Mouse (Mus musculus) brain, embryonic 14.5 days (tissue): ENCODE results near the gene Ing1.

Experiments
- CTCF ChIP-seq: fragments of 200-500 bp; IDR thresholded peaks from 2 replicates; pipeline ENCODE4 v1.5.1; 2012; ENCODE audit warnings: inconsistent platforms, mild to moderate bottlenecking, moderate library complexity, borderline replicate concordance; ENCODE audit not compliant: insufficient read depth, insufficient read length; ENCODE audit errors: extremely low read depth
- POLR2A ChIP-seq: fragments of 200-500 bp; IDR thresholded peaks from 2 replicates; pipeline ENCODE4 v1.6.1; 2012; ENCODE audit warnings: mild to moderate bottlenecking, inconsistent platforms, borderline replicate concordance; ENCODE audit not compliant: poor library complexity, insufficient read depth, insufficient read length, severe bottlenecking; ENCODE audit errors: extremely low read depth

- no peak for TF ChIP-seq CTCF
- no peak for TF ChIP-seq POLR2A
Measured at GRCm38 (mm10) chr8:11564721-11565120, 9.3 kb downstream of the Ing1 start.
